Mouse (Mus musculus) embryonic facial prominence, embryonic 11.5 days (tissue): ENCODE measurements around the gene 4933412E24Rik. TPM values are rescaled to one million over a fixed set of nuclear protein-coding genes. Genes with fewer than 3 reads are reported as not detected.

Experiments used
- ATAC-seq: fragments of 200-750 bp; cut with Nextera tagmentation; replicated peaks from 2 replicates; pipeline ENCODE4 v1.8.0; 2017; ENCODE audit warnings: low read depth; ENCODE audit not compliant: insufficient number of reproducible peaks, low FRiP score, low TSS enrichment
- DNase-seq: peaks from one replicate; pipeline ENCODE4 v3.0.0-alpha.2; 2015; ENCODE audit warnings: low spot score
- H3K27ac ChIP-seq: fragments of 300-500 bp; sonication (generic); replicated peaks from 2 replicates; pipeline ENCODE4 v1.5.1; 2014; ENCODE audit warnings: mild to moderate bottlenecking, low read depth, low read length, control low read depth
- H3K27me3 ChIP-seq: fragments of 300-500 bp; sonication (generic); 2 replicates; pipeline ENCODE4 v1.6.1; 2014; ENCODE audit warnings: mild to moderate bottlenecking, low read length, moderate library complexity, mixed read lengths; ENCODE audit not compliant: control insufficient read depth, insufficient read depth
- H3K36me3 ChIP-seq: fragments of 300-500 bp; sonication (generic); replicated peaks from 2 replicates; pipeline ENCODE4 v1.6.1; 2014; ENCODE audit warnings: low read depth, mild to moderate bottlenecking, low read length, moderate library complexity, mixed read lengths; ENCODE audit not compliant: control insufficient read depth, insufficient read depth
- H3K4me1 ChIP-seq: fragments of 300-500 bp; sonication (generic); 2 replicates; pipeline ENCODE4 v1.6.1; 2014; ENCODE audit warnings: low read length, mixed read lengths; ENCODE audit not compliant: control insufficient read depth, insufficient read depth
- H3K4me2 ChIP-seq: fragments of 300-500 bp; sonication (generic); 2 replicates; pipeline ENCODE4 v1.6.1; 2014; ENCODE audit warnings: low read depth, mild to moderate bottlenecking, control low read depth, low read length, moderate library complexity
- H3K4me3 ChIP-seq: fragments of 300-500 bp; sonication (generic); 2 replicates; pipeline ENCODE4 v1.5.1; 2014; ENCODE audit warnings: low read depth, low read length, control low read depth
- H3K9ac ChIP-seq: fragments of 300-500 bp; sonication (generic); replicated peaks from 2 replicates; pipeline ENCODE4 v1.6.1; 2014; ENCODE audit warnings: mild to moderate bottlenecking, control low read depth, low read length
- H3K9me3 ChIP-seq: fragments of 300-500 bp; sonication (generic); replicated peaks from 2 replicates; pipeline ENCODE4 v1.6.1; 2016; ENCODE audit warnings: mild to moderate bottlenecking, low read length, inconsistent platforms, mixed read lengths; ENCODE audit not compliant: control insufficient read depth
- WGBS: fragments of 180-500 bp; shearing (Covaris S2); extraction: QIAGEN DNeasy Blood & Tissue Kit; methylation state at CpG from one replicate; pipeline ENCODE4 v1.1.7; 2014; 5-methylcytosine and 5-hydroxymethylcytosine counted together
- polyA plus RNA-seq: library from polyadenylated mRNA; unstranded; fragments of >200 nt; fragmentation: Nextera tagmentation; extraction: Ambion mirVana; gene quantifications from 2 replicates; pipeline ENCODE4 v1.2.1, GENCODE M21; 2014

Gene 4933412E24Rik
- polyA plus RNA-seq, 1 experiment from 2014 or later = not detected

DNA sequence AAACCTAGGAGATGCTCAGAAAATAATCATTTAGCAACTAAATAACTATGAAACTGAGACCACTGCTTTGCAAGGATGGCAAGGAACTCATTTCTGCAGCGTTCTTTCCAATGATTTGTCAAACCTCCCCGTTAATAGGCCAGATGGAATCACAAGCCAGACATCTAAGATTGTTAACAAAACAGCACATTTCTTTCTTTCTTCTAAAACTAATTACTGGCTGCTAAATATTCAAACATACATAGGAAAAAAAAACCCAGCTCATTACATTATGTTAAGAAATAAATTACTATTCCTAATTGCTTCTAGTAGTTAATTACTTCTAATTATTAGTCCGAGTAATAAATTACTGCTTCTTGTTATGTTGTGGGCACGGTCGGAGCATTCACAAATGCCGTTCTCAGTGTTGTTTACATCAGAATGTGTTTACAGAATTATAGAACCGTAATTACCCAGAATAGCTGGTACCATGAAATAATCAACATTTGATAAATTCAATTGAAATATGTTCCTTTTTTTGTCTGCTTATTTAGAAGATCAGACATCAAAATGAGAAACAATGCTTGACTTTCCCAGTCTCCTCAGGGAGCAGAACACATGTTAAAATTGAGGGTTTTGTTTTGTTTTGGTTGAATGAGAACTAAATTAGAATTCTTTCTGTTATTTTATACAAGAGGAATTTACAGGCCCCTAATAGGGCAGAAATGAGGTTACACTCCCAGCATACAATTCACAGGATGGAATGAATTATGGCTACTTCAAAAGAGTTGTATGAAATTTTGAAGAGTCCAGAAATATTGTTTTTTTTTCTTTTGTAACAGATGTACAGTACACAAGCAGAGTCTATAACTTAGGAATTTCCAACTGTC is 42.5 kb downstream of the 4933412E24Rik start:
- H3K27me3 ChIP-seq = no peaks in the 10 kb centered on the region
- 69% methylated on average over 7 of the region's 7 CpGs for whole genome bisulfite sequencing
- H3K4me1 ChIP-seq = no peaks in the 10 kb centered on the region
- ATAC-seq = no peak
- H3K36me3 ChIP-seq = no peaks in the 10 kb centered on the region
- no peak overlapping the region for H3K4me3 ChIP-seq
- DNase-seq = no peak
- H3K9me3 ChIP-seq = no peaks in the 10 kb centered on the region
- H3K9ac ChIP-seq = no peak overlapping the region
- H3K4me2 ChIP-seq = no peak overlapping the region
- H3K27ac ChIP-seq = no peak overlapping the region
